Mouse (Mus musculus) MEL (cell line): ENCODE results near the gene Rdh16f1.
"Not testable (repeated sequence)": the region's sequence is repeated elsewhere in the genome, so short reads cannot be mapped to it uniquely, and the experiment has no call there.

ENCODE experiments used
- CTCF ChIP-seq, 3 experiments: IDR thresholded peaks in 2 of 3; conservative IDR thresholded peaks in 1 of 3; 2 replicates each; pipeline ENCODE4 v1.5.1; 2011 to 2012; ENCODE audit warnings: low read length in 3 of 3, low read depth in 2 of 3, mild to moderate bottlenecking in 2 of 3, improper control_type of control experiment in 1 of 3, inconsistent platforms in 1 of 3, mixed read lengths in 1 of 3, moderate library complexity in 1 of 3; ENCODE audit not compliant: control insufficient read depth in 1 of 3, insufficient read depth in 1 of 3, poor library complexity in 1 of 3, severe bottlenecking in 1 of 3
- ELF1 ChIP-seq: IDR thresholded peaks from 2 replicates; pipeline ENCODE4 v1.6.1; 2014; ENCODE audit warnings: low read depth, mild to moderate bottlenecking, inconsistent platforms, low read length, improper control_type of control experiment, moderate library complexity
- EP300 ChIP-seq, 2 experiments: IDR thresholded peaks; 2 replicates each; pipeline ENCODE4 v1.6.1; 2011; ENCODE audit warnings: improper control_type of control experiment in 2 of 2, low read length in 2 of 2, low read depth in 1 of 2, mild to moderate bottlenecking in 1 of 2
- NRF1 ChIP-seq: IDR thresholded peaks from 2 replicates; pipeline ENCODE4 v1.6.1; 2014; ENCODE audit warnings: low read depth, mild to moderate bottlenecking, inconsistent platforms, low read length, improper control_type of control experiment, moderate library complexity; ENCODE audit not compliant: poor library complexity, insufficient read depth, severe bottlenecking
- POLR2A ChIP-seq, 2 experiments: IDR thresholded peaks; 2 replicates each; pipeline ENCODE4 v1.6.1; 2011 to 2012; ENCODE audit warnings: low read length in 2 of 2, mild to moderate bottlenecking in 2 of 2, control low read depth in 1 of 2, improper control_type of control experiment in 1 of 2, low read depth in 1 of 2, moderate library complexity in 1 of 2; ENCODE audit not compliant: control insufficient read depth in 1 of 2, insufficient read depth in 1 of 2, poor library complexity in 1 of 2
- POLR2AphosphoS2 ChIP-seq: IDR thresholded peaks from 2 replicates; pipeline ENCODE4 v1.6.1; 2011; ENCODE audit warnings: low read length, improper control_type of control experiment

- not testable (repeated sequence) for TF ChIP-seq POLR2AphosphoS2; CTCF (IDR thresholded peaks at IDR 0.05 in 2 of 3, conservative IDR thresholded peaks at IDR 0.05 in 1 of 3; ENCODE audit: control insufficient read depth in 1 of 3, insufficient read depth in 1 of 3, low read depth in 2 of 3, low read length in 3 of 3, poor library complexity in 1 of 3, severe bottlenecking in 1 of 3); EP300 (IDR thresholded peaks at IDR 0.05; ENCODE audit: low read depth in 1 of 2, low read length in 2 of 2); ELF1; POLR2A (IDR thresholded peaks at IDR 0.05; ENCODE audit: control insufficient read depth in 1 of 2, insufficient read depth in 1 of 2, low read depth in 1 of 2, low read length in 2 of 2, poor library complexity in 1 of 2); NRF1
These were observed 3.3 kb downstream of the Rdh16f1 start for GRCm38 (mm10) chr10:127762926-127763325.
